Mouse (Mus musculus) lung, postnatal 0 days (tissue): ENCODE results near the gene Csrp3. TPM values are rescaled to one million over a fixed set of nuclear protein-coding genes. Genes with fewer than 3 reads are reported as not detected.
A peak's percentile ranks its signal among the peaks of the same experiment; 100 is the strongest.

Experiments used
- ATAC-seq: fragments of 200-750 bp; cut with Nextera tagmentation; 2 replicates; pipeline ENCODE4 v1.8.0; 2017; ENCODE audit warnings: moderate library complexity
- DNase-seq: peaks from one replicate; pipeline ENCODE4 v3.0.0-alpha.2; 2016; ENCODE audit warnings: low spot score
- H3K27ac ChIP-seq: fragments of 300-500 bp; sonication (generic); 2 replicates; pipeline ENCODE4 v1.5.1; 2014; ENCODE audit warnings: antibody characterized with exemption, mild to moderate bottlenecking, low read length, mixed read lengths
- H3K27me3 ChIP-seq: fragments of 300-500 bp; sonication (generic); replicated peaks from 2 replicates; pipeline ENCODE4 v1.6.1; 2014; ENCODE audit warnings: low read length, mixed read lengths; ENCODE audit not compliant: insufficient read depth
- H3K36me3 ChIP-seq: fragments of 300-500 bp; sonication (generic); 2 replicates; pipeline ENCODE4 v1.6.1; 2014; ENCODE audit warnings: low read length, mixed read lengths; ENCODE audit not compliant: insufficient read depth
- H3K4me1 ChIP-seq: fragments of 300-500 bp; sonication (generic); 2 replicates; pipeline ENCODE4 v1.6.1; 2014; ENCODE audit warnings: antibody characterized with exemption, low read depth, low read length, mixed read lengths; ENCODE audit not compliant: insufficient read depth
- H3K4me2 ChIP-seq: fragments of 300-500 bp; sonication (generic); replicated peaks from 2 replicates; pipeline ENCODE4 v1.6.1; 2014; ENCODE audit warnings: low read depth, mild to moderate bottlenecking, low read length, moderate library complexity, mixed read lengths
- H3K4me3 ChIP-seq: fragments of 300-500 bp; sonication (generic); 2 replicates; pipeline ENCODE4 v1.5.1; 2014; ENCODE audit warnings: low read depth, low read length
- H3K9ac ChIP-seq: fragments of 300-500 bp; sonication (generic); replicated peaks from 2 replicates; pipeline ENCODE4 v1.6.1; 2014; ENCODE audit warnings: low read depth, mild to moderate bottlenecking
- H3K9me3 ChIP-seq: fragments of 300-500 bp; sonication (generic); 2 replicates; pipeline ENCODE4 v1.6.1; 2016; ENCODE audit warnings: low read length, mixed read lengths
- CTCF ChIP-seq: IDR thresholded peaks from 2 replicates; pipeline ENCODE4 v1.5.1; 2016; ENCODE audit warnings: antibody characterized with exemption, mild to moderate bottlenecking
- EP300 ChIP-seq: IDR thresholded peaks from 2 replicates; pipeline ENCODE4 v1.6.1; 2016; ENCODE audit warnings: antibody characterized with exemption, mild to moderate bottlenecking, control low read depth
- WGBS: fragments of 180-500 bp; shearing (Covaris S2); extraction: QIAGEN DNeasy Blood & Tissue Kit; methylation state at CpG from one replicate; pipeline ENCODE4 v1.1.7; 2014; 5-methylcytosine and 5-hydroxymethylcytosine counted together
- polyA plus RNA-seq: library from polyadenylated mRNA; unstranded; fragments of >200 nt; fragmentation: Nextera tagmentation; extraction: Ambion mirVana; gene quantifications from 2 replicates; pipeline ENCODE4 v1.2.1, GENCODE M21; 2015

Gene Csrp3
- 32.0 and 42.2 TPM in 2 replicates for polyA plus RNA-seq

GRCm38 (mm10) chr7:48847820-48848650 lies at the start of gene Csrp3:
Gene Csrp3, minus strand, starts transcription at chr7:48848033.
- WGBS, result 57% methylated on average over 11 of the region's 11 CpGs
- DNase-seq, result no peak
- no peak within 1 kb of the TSS for H3K4me3 ChIP-seq
- H3K27ac ChIP-seq, result no peak within 1 kb of the TSS
- no peak for ATAC-seq
- H3K4me2 ChIP-seq, result no peak within 1 kb of the TSS
- H3K9ac ChIP-seq, result no peak within 1 kb of the TSS
- no peaks in the 10 kb centered on the region for H3K9me3 ChIP-seq
- H3K4me1 ChIP-seq, result no peaks in the 10 kb centered on the region
- H3K27me3 ChIP-seq, result no peaks in the 10 kb centered on the region
- TF ChIP-seq CTCF, result no peak
- TF ChIP-seq EP300, result no peak
- H3K36me3 ChIP-seq, result no peaks in the 10 kb centered on the region

GRCm38 (mm10) chr7:48896051-48896450 lies 48.2 kb upstream of the Csrp3 start:
- Histone ChIP-seq H3K27ac (no peak overlapping the region), H3K9me3 (no peaks in the 10 kb centered on the region), H3K9ac (no peak overlapping the region), H3K4me2 (no peak overlapping the region), H3K4me1 (peaks cover 17% of the 10 kb centered on the region; the same call in 1 of the 2 replicates), H3K4me3 (no peak overlapping the region), H3K36me3 (no peaks in the 10 kb centered on the region), H3K27me3 (no peaks in the 10 kb centered on the region)
- DNase-seq (no peak), ATAC-seq (no peak)
- 61% methylated on average over 4 of the region's 4 CpGs for WGBS
- TF ChIP-seq CTCF (no peak), EP300 (no peak)

GRCm38 (mm10) chr7:48895475-48895874 lies 47.6 kb upstream of the Csrp3 start:
- peaks cover 17% of the 10 kb centered on the region; the same call in 1 of the 2 replicates for H3K4me1 ChIP-seq
- DNase-seq (no peak), ATAC-seq (no peak)
- H3K27ac ChIP-seq, result no peak overlapping the region
- no peaks in the 10 kb centered on the region for H3K9me3 ChIP-seq
- WGBS, result 92% methylated on average over 4 of the region's 4 CpGs
- no peaks in the 10 kb centered on the region for H3K36me3 ChIP-seq
- H3K9ac ChIP-seq, result no peak overlapping the region
- no peak overlapping the region for H3K4me2 ChIP-seq
- no peaks in the 10 kb centered on the region for H3K27me3 ChIP-seq
- no peak overlapping the region for H3K4me3 ChIP-seq
- no peak for TF ChIP-seq EP300
- TF ChIP-seq CTCF, result no peak

- H3K4me2 ChIP-seq, result no peak overlapping the region
- H3K9ac ChIP-seq, result no peak overlapping the region
- DNase-seq (peak; percentile 46), ATAC-seq (no peak)
- H3K27me3 ChIP-seq, result no peaks in the 10 kb centered on the region
- H3K36me3 ChIP-seq, result no peaks in the 10 kb centered on the region
- H3K4me1 ChIP-seq, result peaks cover 17% of the 10 kb centered on the region; the same call in 1 of the 2 replicates
- TF ChIP-seq CTCF (no peak), EP300 (no peak)
- no peaks in the 10 kb centered on the region for H3K9me3 ChIP-seq
- peak overlapping the region; percentile 38; the same call in 1 of the 2 replicates for H3K27ac ChIP-seq
- no peak overlapping the region for H3K4me3 ChIP-seq
- 57% methylated on average over 6 of the region's 6 CpGs for WGBS
Measured at GRCm38 (mm10) chr7:48894763-48895162, 46.9 kb upstream of the Csrp3 start.

GRCm38 (mm10) chr7:48894152-48894551 lies 46.3 kb upstream of the Csrp3 start:
- no peak overlapping the region for H3K4me3 ChIP-seq
- H3K27me3 ChIP-seq, result no peaks in the 10 kb centered on the region
- no peak overlapping the region for H3K9ac ChIP-seq
- H3K4me1 ChIP-seq, result peaks cover 17% of the 10 kb centered on the region; the same call in 1 of the 2 replicates
- no peak for TF ChIP-seq EP300
- TF ChIP-seq CTCF, result peak; percentile 87
- DNase-seq, result peak; percentile 69
- no peak overlapping the region for H3K4me2 ChIP-seq
- under 1% methylated on average over 6 of the region's 6 CpGs for WGBS
- no peaks in the 10 kb centered on the region for H3K36me3 ChIP-seq
- H3K9me3 ChIP-seq, result no peaks in the 10 kb centered on the region
- H3K27ac ChIP-seq, result no peak overlapping the region
- peak; percentile 44 for ATAC-seq

- no peak for ATAC-seq
- WGBS, result 84% methylated on average over 7 of the region's 7 CpGs
- Histone ChIP-seq H3K9ac (no peak overlapping the region), H3K4me2 (no peak overlapping the region), H3K4me3 (no peak overlapping the region), H3K4me1 (peaks cover 15% of the 10 kb centered on the region; the same call in 1 of the 2 replicates), H3K36me3 (no peaks in the 10 kb centered on the region), H3K27ac (no peak overlapping the region), H3K9me3 (no peaks in the 10 kb centered on the region), H3K27me3 (no peaks in the 10 kb centered on the region)
- no peak for DNase-seq
- TF ChIP-seq EP300, result no peak
Measured at GRCm38 (mm10) chr7:48893093-48893492, 45.3 kb upstream of the Csrp3 start.
